Mouse (Mus musculus): ENCODE data around the gene Clic4.

Clic4 gene

GRCm38 (mm10) chr4:135258521-135258920 lies 14.1 kb downstream of the Clic4 start:
- DNase-seq (ENCODE audit: extremely low spot score) = no peak

- no peak for DNase-seq (ENCODE audit: extremely low spot score)
Measured at GRCm38 (mm10) chr4:135257881-135258476, 14.6 kb downstream of the Clic4 start.

GRCm38 (mm10) chr4:135256536-135257450 lies 15.8 kb downstream of the Clic4 start:
- no peak for DNase-seq (ENCODE audit: extremely low spot score)

GRCm38 (mm10) chr4:135254770-135255169 lies 17.8 kb downstream of the Clic4 start:
- DNase-seq (ENCODE audit: extremely low spot score) = no peak

DNA sequence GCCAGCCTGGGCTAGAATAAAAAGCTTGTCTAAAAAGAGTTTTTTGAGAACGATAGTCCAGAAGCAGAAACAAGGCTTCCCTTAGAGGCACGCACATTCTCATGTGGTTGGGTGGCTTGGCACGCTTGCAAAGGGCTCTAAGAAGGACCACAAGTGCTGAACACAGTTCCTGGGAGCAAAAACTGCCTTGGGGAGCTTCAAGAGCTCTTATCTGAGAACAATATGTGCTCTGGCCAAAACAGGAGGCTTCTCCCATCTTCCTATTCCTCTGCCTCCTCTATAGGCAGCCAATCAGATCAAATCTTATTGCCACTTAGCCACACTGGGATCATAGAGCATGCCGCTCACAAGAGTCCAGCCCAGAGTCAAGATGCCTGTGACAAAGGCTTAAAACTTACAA lies 18.3 kb downstream of the Clic4 start:
- DNase-seq (ENCODE audit: extremely low spot score) = no peak

DNA sequence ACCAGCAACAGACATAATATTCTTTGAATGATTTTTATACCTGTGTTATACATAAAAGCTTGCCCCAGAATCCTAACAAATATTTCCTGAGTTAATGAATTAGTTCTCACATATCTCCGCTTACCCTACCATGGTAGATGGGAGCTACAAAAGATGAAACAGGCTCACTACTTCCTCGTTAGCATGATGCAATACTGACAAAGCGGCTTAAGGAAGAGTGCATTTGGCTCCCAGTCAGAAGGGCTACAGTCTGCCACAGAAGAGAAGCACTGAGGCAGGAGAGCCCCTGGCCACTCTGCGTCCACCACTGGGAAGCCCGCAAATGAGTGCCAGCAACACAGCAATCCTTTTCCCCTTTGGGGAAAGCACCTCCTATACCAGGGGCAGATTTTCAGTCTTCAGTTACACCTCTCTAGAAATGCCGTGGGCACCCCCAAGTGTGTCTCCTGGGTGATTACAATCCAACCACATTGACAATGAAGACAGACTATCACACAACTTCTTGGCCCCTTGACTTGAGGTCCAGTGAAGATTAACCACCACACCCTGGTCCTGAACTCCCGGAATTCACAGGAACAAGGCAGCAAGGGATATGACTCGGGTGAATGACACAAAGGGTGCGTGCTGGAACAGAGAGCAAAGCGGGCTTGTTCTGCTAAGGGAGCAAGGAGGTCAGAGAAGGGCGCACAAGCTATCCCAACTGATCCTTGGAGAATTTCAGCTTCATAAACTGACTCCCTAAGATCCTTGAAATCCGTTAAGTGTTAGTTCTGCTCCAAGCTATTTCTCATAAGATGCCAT lies 19.2 kb downstream of the Clic4 start:
- no peak for DNase-seq (ENCODE audit: extremely low spot score)

- DNase-seq (ENCODE audit: extremely low spot score) = no peak
Measured at GRCm38 (mm10) chr4:135251801-135252200, 20.8 kb downstream of the Clic4 start.

DNA sequence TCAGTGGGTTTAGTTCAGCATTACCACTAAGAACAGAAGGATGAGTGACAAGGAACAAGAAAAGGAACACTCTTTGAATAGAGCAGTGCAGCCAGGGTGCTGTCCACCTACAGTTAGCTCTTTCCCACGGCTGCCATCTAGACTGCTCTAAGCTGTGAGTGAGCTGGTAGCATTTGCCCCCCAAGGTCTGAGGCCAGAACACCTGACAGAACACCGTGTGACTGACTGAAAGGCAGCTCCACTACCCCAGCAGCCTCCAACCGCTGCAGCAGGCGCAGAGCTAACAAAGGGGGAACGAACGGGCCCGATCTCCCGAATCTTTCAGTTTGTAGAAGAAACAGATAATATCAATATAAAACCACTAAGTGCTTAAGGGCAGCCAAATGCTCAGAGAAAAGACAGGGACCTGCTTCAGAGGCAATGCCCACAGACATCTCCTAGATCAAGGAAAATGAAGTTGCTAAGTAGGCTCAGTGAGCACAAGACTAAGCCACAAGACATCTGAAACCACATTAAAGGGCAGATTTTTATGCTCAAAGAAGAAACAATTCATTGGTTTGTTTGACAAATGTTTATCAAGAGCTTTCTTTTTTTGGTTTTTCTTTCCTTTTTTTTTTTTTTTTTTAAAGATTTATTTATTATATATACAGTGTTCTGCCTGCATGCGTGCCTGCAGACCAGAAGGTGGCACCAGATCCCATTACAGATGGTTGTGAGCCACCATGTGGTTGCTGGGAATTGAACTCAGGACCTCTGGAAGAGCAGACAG lies 24.2 kb downstream of the Clic4 start:
- no peak for DNase-seq (ENCODE audit: extremely low spot score)

- DNase-seq (ENCODE audit: extremely low spot score) = no peak
Measured at GRCm38 (mm10) chr4:135246866-135247756, 25.5 kb downstream of the Clic4 start.

GRCm38 (mm10) chr4:135246444-135246843 lies 26.2 kb downstream of the Clic4 start:
- DNase-seq (ENCODE audit: extremely low spot score) = no peak

- no peak for DNase-seq (ENCODE audit: extremely low spot score)
Measured at GRCm38 (mm10) chr4:135245841-135246240, 26.8 kb downstream of the Clic4 start.

GRCm38 (mm10) chr4:135244335-135244734 lies 28.3 kb downstream of the Clic4 start:
- peak; percentile 24 for DNase-seq (ENCODE audit: extremely low spot score)

DNA sequence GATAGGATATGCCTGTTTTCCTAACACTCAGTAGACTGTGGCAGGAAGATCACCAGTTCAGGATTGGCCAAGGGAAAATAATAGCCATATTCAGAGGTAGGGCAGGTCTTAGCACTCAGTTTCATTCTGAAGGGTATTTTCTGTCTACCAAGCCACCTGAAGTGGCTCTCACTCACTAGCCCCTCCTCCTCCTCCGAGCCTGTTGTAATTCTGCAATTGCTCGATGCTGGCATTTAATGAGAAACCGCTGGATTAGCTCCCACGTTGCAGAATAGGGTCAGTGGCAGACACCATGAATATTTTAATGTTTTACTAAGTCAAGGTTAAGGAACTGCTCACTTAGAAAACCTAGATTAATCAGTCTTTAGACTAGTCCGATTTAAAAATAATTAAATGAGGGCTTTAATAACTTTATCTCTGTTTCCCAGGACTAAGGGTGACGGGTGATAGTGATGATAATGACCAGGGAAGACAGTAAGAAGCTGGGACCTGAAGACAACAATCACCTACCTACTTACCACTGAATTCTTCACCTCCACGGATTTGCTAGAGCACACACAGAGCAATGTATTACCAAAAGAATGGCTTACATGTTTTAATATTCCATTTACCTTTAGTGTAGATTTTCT lies 29.6 kb downstream of the Clic4 start:
- no peak for DNase-seq (ENCODE audit: extremely low spot score)

- no peak for DNase-seq (ENCODE audit: extremely low spot score)
Measured at GRCm38 (mm10) chr4:135242383-135242782, 30.2 kb downstream of the Clic4 start.

GRCm38 (mm10) chr4:135241669-135242068 lies 30.9 kb downstream of the Clic4 start:
- DNase-seq (ENCODE audit: extremely low spot score) = no peak

DNA sequence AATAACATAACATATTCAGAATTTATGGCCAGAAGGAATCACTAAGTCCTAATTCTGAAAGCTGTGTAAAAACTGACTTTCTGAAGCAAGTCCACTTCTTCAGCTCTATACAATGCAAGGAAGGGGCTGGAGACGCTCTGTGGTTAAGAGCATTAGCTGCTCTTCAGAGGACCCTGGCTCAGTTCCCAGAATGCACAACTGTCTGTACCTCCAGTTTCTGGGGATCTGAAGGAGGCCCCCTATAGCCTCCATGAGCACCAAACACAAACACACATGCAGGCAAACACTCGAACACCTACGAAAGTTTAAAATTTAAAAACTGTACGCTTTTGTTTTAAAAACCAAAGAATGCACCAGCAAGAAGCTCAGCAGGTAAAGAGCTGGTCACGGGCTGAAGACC lies 31.5 kb downstream of the Clic4 start:
- no peak for DNase-seq (ENCODE audit: extremely low spot score)

GRCm38 (mm10) chr4:135240329-135240728 lies 32.3 kb downstream of the Clic4 start:
- no peak for DNase-seq (ENCODE audit: extremely low spot score)

GRCm38 (mm10) chr4:135238706-135239510 lies 33.7 kb downstream of the Clic4 start:
- DNase-seq (ENCODE audit: extremely low spot score) = no peak

DNA sequence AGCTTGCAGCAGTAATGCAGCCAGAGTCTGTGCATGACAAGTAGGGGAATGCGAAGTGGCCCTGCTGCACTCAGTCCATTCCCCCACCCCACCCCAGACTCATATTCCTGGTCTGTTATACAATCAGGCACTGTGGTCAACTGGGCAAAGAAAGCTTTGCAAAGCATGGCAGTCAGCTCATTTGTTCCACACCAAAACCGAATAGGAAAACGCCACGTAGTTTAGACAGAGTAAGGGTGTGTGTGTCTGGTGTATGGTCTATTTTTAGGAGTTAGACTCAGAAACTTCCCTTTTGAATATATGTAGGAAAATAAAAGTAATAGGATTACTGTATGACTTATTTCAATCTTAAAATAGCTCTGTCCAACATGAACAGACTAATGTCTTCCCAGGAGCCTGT lies 36.0 kb downstream of the Clic4 start:
- no peak for DNase-seq (ENCODE audit: extremely low spot score)
